In genomic region chr7:80269751-80270255, GRCm38 (mm10) we compare ENCODE assay signal across 8 mouse cellular contexts. TPM values are rescaled to one million over a fixed set of nuclear protein-coding genes. Genes with fewer than 3 reads are reported as not detected.
DNase-seq lines count a peak whose midpoint lies in the region; ATAC-seq and TF ChIP-seq lines count a peak whose summit lies in the region.

No protein-coding gene starts in this region.

- H3K27me3 ChIP-seq in CH12.LX (replicated peaks), result no peaks in the 10 kb centered on the region
- H3K27me3 ChIP-seq in embryonic facial prominence, embryonic 11.5 days (ENCODE audit: control insufficient read depth, insufficient read depth, low read length), result no peaks in the 10 kb centered on the region
- no peaks in the 10 kb centered on the region for H3K27me3 ChIP-seq in hindbrain, postnatal 0 days (ENCODE audit: insufficient read depth, low read length)
- H3K27me3 ChIP-seq in lung, embryonic 15.5 days, result no peaks in the 10 kb centered on the region
- no peaks in the 10 kb centered on the region for H3K27me3 ChIP-seq in stomach, embryonic 15.5 days (replicated peaks)

- peak overlapping the region; percentile 86 to 99 (median 97) for H3K4me3 ChIP-seq in CH12.LX (replicated peaks in 1 of 3; ENCODE audit: low read depth in 2 of 3, low read length in 2 of 3, poor library complexity in 1 of 3)
- H3K4me3 ChIP-seq in embryonic facial prominence, embryonic 11.5 days (ENCODE audit: low read depth, low read length), result peak overlapping the region; percentile 77
- H3K4me3 ChIP-seq in hindbrain, postnatal 0 days (ENCODE audit: low read length), result peak overlapping the region; percentile 67
- peak overlapping the region; percentile 90 for H3K4me3 ChIP-seq in lung, embryonic 15.5 days
- H3K4me3 ChIP-seq in stomach, embryonic 15.5 days (replicated peaks), result peak overlapping the region; percentile 81

- H3K9me3 ChIP-seq in CH12.LX (replicated peaks; ENCODE audit: low read length), result no peaks in the 10 kb centered on the region
- peaks cover 4% of the 10 kb centered on the region; the same call in 1 of the 2 replicates for H3K9me3 ChIP-seq in embryonic facial prominence, embryonic 11.5 days (replicated peaks; ENCODE audit: control insufficient read depth, low read length)
- H3K9me3 ChIP-seq in hindbrain, postnatal 0 days (ENCODE audit: low read length), result no peaks in the 10 kb centered on the region
- H3K9me3 ChIP-seq in lung, embryonic 15.5 days, result no peaks in the 10 kb centered on the region
- no peaks in the 10 kb centered on the region for H3K9me3 ChIP-seq in stomach, embryonic 15.5 days

- DNase-seq in frontal cortex, postnatal 14 days (ENCODE audit: low spot score in 2 of 2), result peak; percentile 27 to 38
- no peak for DNase-seq in CH12.LX (ENCODE audit: extremely low read depth)
- peak; percentile 4 for DNase-seq in embryonic facial prominence, embryonic 11.5 days (ENCODE audit: low spot score)
- DNase-seq in hindbrain, postnatal 0 days (ENCODE audit: low spot score), result peak; percentile 27

- WGBS in embryonic facial prominence, embryonic 11.5 days, result 2% methylated on average over 23 of the region's 23 CpGs
- WGBS in hindbrain, postnatal 0 days, result 1% methylated on average over 23 of the region's 23 CpGs
- WGBS in lung, embryonic 15.5 days, result 2% methylated on average over 23 of the region's 23 CpGs
- under 1% methylated on average over 23 of the region's 23 CpGs for WGBS in stomach, embryonic 15.5 days

- dilution Hi-C loops in CH12.LX (cut with MboI; ENCODE audit: extremely low pct_ligation_motif_present, extremely low pct_unique_long_range_greater_than_20kb, low sequenced_read_pairs), result no loop called here

- peaks cover 18% of the 10 kb centered on the region for H3K79me2 ChIP-seq in CH12.LX (replicated peaks; ENCODE audit: control insufficient read depth, extremely low read depth, insufficient read depth, poor library complexity, severe bottlenecking)

- H3K4me2 ChIP-seq in CH12.LX (ENCODE audit: insufficient read depth, low read depth, poor library complexity, severe bottlenecking), result peak overlapping the region; percentile 92
- peak overlapping the region; percentile 85 for H3K4me2 ChIP-seq in embryonic facial prominence, embryonic 11.5 days (ENCODE audit: low read depth, low read length)
- peak overlapping the region; percentile 80 for H3K4me2 ChIP-seq in hindbrain, postnatal 0 days (ENCODE audit: low read depth, low read length)
- H3K4me2 ChIP-seq in lung, embryonic 15.5 days, result peak overlapping the region; percentile 92
- H3K4me2 ChIP-seq in stomach, embryonic 15.5 days, result peak overlapping the region; percentile 84

- ATAC-seq in frontal cortex, adult (ENCODE audit: low TSS enrichment), result no peak
- peak; percentile 65 for ATAC-seq in embryonic facial prominence, embryonic 11.5 days (replicated peaks; ENCODE audit: insufficient number of reproducible peaks, low FRiP score, low TSS enrichment, low read depth)
- peak; percentile 64; the same call in 1 of the 2 replicates for ATAC-seq in hindbrain, postnatal 0 days
- peak; percentile 58 for ATAC-seq in lung, embryonic 15.5 days (ENCODE audit: borderline replicate concordance, extremely low read depth, low FRiP score, low TSS enrichment)
- peak; percentile 44; the same call in 1 of the 2 replicates for ATAC-seq in stomach, embryonic 15.5 days (ENCODE audit: insufficient read depth, low FRiP score, low read depth)
- ATAC-seq in inflammation-experienced regulatory T-cells, adult 6 months, result no peak

- H3K27ac ChIP-seq in CH12.LX (ENCODE audit: insufficient read depth, low read depth), result no peak overlapping the region
- H3K27ac ChIP-seq in embryonic facial prominence, embryonic 11.5 days (replicated peaks; ENCODE audit: low read depth, low read length), result no peak overlapping the region
- H3K27ac ChIP-seq in hindbrain, postnatal 0 days, result peak overlapping the region; percentile 66
- peak overlapping the region; percentile 66; the same call in 1 of the 2 replicates for H3K27ac ChIP-seq in lung, embryonic 15.5 days
- H3K27ac ChIP-seq in stomach, embryonic 15.5 days, result peak overlapping the region; percentile 51

- in situ Hi-C loops in CH12.LX (cut with MboI; ENCODE audit: low pct_ligation_motif_present, low pct_unique_long_range_greater_than_20kb, low sequenced_read_pairs), result loop anchor here (25.0 kb wide), 1 partner anchor 258 kb away; the partner anchor contains the start of gene Zfp710

- no peak for TF ChIP-seq CTCF in CH12.LX (conservative IDR thresholded peaks at IDR 0.05 in 1 of 2, IDR thresholded peaks at IDR 0.05 in 1 of 2; ENCODE audit: low read depth in 2 of 2, low read length in 2 of 2)
- no peak for TF ChIP-seq CTCF in hindbrain, postnatal 0 days (IDR thresholded peaks at IDR 0.05; ENCODE audit: low read depth)

- TF ChIP-seq POLR2A in CH12.LX (IDR thresholded peaks at IDR 0.05; ENCODE audit: low read depth, low read length), result no peak

- no peak for TF ChIP-seq EP300 in CH12.LX (IDR thresholded peaks at IDR 0.05; ENCODE audit: low read length)

- H3K36me3 ChIP-seq in CH12.LX (replicated peaks in 1 of 2; ENCODE audit: control insufficient read depth in 1 of 2, insufficient read depth in 1 of 2, low read length in 1 of 2), result peaks cover 36 to 58% of the 10 kb centered on the region in 2 experiments
- peaks cover 11% of the 10 kb centered on the region for H3K36me3 ChIP-seq in embryonic facial prominence, embryonic 11.5 days (replicated peaks; ENCODE audit: control insufficient read depth, insufficient read depth, low read depth, low read length)
- peaks cover 37% of the 10 kb centered on the region for H3K36me3 ChIP-seq in hindbrain, postnatal 0 days (ENCODE audit: insufficient read depth, low read length)
- peaks cover 31% of the 10 kb centered on the region for H3K36me3 ChIP-seq in lung, embryonic 15.5 days
- H3K36me3 ChIP-seq in stomach, embryonic 15.5 days, result peaks cover 31% of the 10 kb centered on the region

- TF ChIP-seq RAD21 in CH12.LX (IDR thresholded peaks at IDR 0.05; ENCODE audit: low read depth, low read length), result no peak

- H3K4me1 ChIP-seq in CH12.LX (ENCODE audit: control insufficient read depth in 1 of 2, insufficient read depth in 2 of 2), result peaks cover 6 to 31% of the 10 kb centered on the region in 2 experiments; a peak in 3 of 4 replicates
- H3K4me1 ChIP-seq in embryonic facial prominence, embryonic 11.5 days (ENCODE audit: control insufficient read depth, insufficient read depth, low read length), result no peaks in the 10 kb centered on the region
- H3K4me1 ChIP-seq in hindbrain, postnatal 0 days (ENCODE audit: insufficient read depth, low read length), result peaks cover 13% of the 10 kb centered on the region
- H3K4me1 ChIP-seq in lung, embryonic 15.5 days, result peaks cover 23% of the 10 kb centered on the region
- H3K4me1 ChIP-seq in stomach, embryonic 15.5 days, result no peaks in the 10 kb centered on the region; the same call in 1 of the 2 replicates

- H3K9ac ChIP-seq in CH12.LX (ENCODE audit: insufficient read depth, low read depth), result peak overlapping the region; percentile 83
- H3K9ac ChIP-seq in embryonic facial prominence, embryonic 11.5 days (replicated peaks; ENCODE audit: low read length), result peak overlapping the region; percentile 69
- H3K9ac ChIP-seq in hindbrain, postnatal 0 days (replicated peaks; ENCODE audit: low read length), result peak overlapping the region; percentile 64
- peak overlapping the region; percentile 76 for H3K9ac ChIP-seq in lung, embryonic 15.5 days
- H3K9ac ChIP-seq in stomach, embryonic 15.5 days, result peak overlapping the region; percentile 72

RNA-seq across cellular contexts. Expression of gene Vps33b, which starts 0.4 kb away (rescaled TPM):
- 20.6 and 23.2 TPM in 2 replicates for total RNA-seq in CH12.LX (2012; rRNA removed)
- 15.5 and 15.8 TPM in 2 replicates for total RNA-seq in CH12.LX (2014; rRNA removed)
- polyA plus RNA-seq in CH12.LX (2012; ENCODE audit: insufficient read length, low read depth), result 16.6 and 20.4 TPM in 2 replicates
- 7.7 and 10.1 TPM in 2 replicates for polyA plus RNA-seq in embryonic facial prominence, embryonic 11.5 days (2014; fragmentation: Nextera tagmentation; extraction: Ambion mirVana)
- 23.8 and 24.3 TPM in 2 replicates for total RNA-seq in hindbrain, postnatal 0 days (2014; rRNA removed)
- 11.6 and 15.4 TPM in 2 replicates for polyA plus RNA-seq in hindbrain, postnatal 0 days (2015; fragmentation: Nextera tagmentation; extraction: Ambion mirVana)
- 9.5 and 11.1 TPM in 2 replicates for polyA plus RNA-seq in lung, embryonic 15.5 days (2015; fragmentation: Nextera tagmentation; extraction: Ambion mirVana)
- 12.9 and 15.6 TPM in 2 replicates for polyA plus RNA-seq in stomach, embryonic 15.5 days (2015; fragmentation: Nextera tagmentation; extraction: Ambion mirVana)
- 10 to 100 TPM; 22.7 to 35.2 (median 25.1) TPM for polyA plus RNA-seq in inflammation-experienced regulatory T-cells, adult 6 months (2017; shearing (Covaris generic))

RNA-seq across cellular contexts. Expression of gene Ngrn, which starts 8.8 kb away (rescaled TPM):
- total RNA-seq in CH12.LX (2012; rRNA removed) (32.1 and 33.3 TPM in 2 replicates), CH12.LX (2014; rRNA removed) (43.2 and 45.6 TPM in 2 replicates)
- 28.3 and 30.9 TPM in 2 replicates for polyA plus RNA-seq in CH12.LX (2012; ENCODE audit: insufficient read length, low read depth)
- polyA plus RNA-seq in embryonic facial prominence, embryonic 11.5 days (2014; fragmentation: Nextera tagmentation; extraction: Ambion mirVana), result 50.2 and 53.4 TPM in 2 replicates
- total RNA-seq in hindbrain, postnatal 0 days (2014; rRNA removed), result 47.6 and 48.6 TPM in 2 replicates
- polyA plus RNA-seq in hindbrain, postnatal 0 days (2015; fragmentation: Nextera tagmentation; extraction: Ambion mirVana), result 69.8 and 71.9 TPM in 2 replicates
- polyA plus RNA-seq in lung, embryonic 15.5 days (2015; fragmentation: Nextera tagmentation; extraction: Ambion mirVana), result 44.6 and 45.7 TPM in 2 replicates
- polyA plus RNA-seq in stomach, embryonic 15.5 days (2015; fragmentation: Nextera tagmentation; extraction: Ambion mirVana), result 47.3 and 52.0 TPM in 2 replicates
- 10 to 100 TPM; 25.0 to 31.5 (median 26.9) TPM for polyA plus RNA-seq in inflammation-experienced regulatory T-cells, adult 6 months (2017; shearing (Covaris generic))

RNA-seq across cellular contexts. Expression of gene Ttll13, which starts 23.6 kb away (rescaled TPM):
- total RNA-seq in CH12.LX (2012; rRNA removed) (0.59 TPM in 2 replicates), CH12.LX (2014; rRNA removed) (not detected in 2 replicates)
- 0.55 TPM in 1 of 2 replicates, not detected in the other for polyA plus RNA-seq in CH12.LX (2012; ENCODE audit: insufficient read length, low read depth)
- 0.13 and 0.35 TPM in 2 replicates for polyA plus RNA-seq in embryonic facial prominence, embryonic 11.5 days (2014; fragmentation: Nextera tagmentation; extraction: Ambion mirVana)
- total RNA-seq in hindbrain, postnatal 0 days (2014; rRNA removed), result 0.61 and 0.73 TPM in 2 replicates
- 1.8 and 2.7 TPM in 2 replicates for polyA plus RNA-seq in hindbrain, postnatal 0 days (2015; fragmentation: Nextera tagmentation; extraction: Ambion mirVana)
- polyA plus RNA-seq in lung, embryonic 15.5 days (2015; fragmentation: Nextera tagmentation; extraction: Ambion mirVana), result 0.73 and 0.93 TPM in 2 replicates
- 1.1 and 1.6 TPM in 2 replicates for polyA plus RNA-seq in stomach, embryonic 15.5 days (2015; fragmentation: Nextera tagmentation; extraction: Ambion mirVana)
- polyA plus RNA-seq in inflammation-experienced regulatory T-cells, adult 6 months (2017; shearing (Covaris generic)), result not detected

RNA-seq across cellular contexts. Expression of gene Prc1, which starts 24.4 kb away (rescaled TPM):
- total RNA-seq in CH12.LX (2012; rRNA removed), result 52.5 and 64.8 TPM in 2 replicates
- 83.0 and 84.4 TPM in 2 replicates for total RNA-seq in CH12.LX (2014; rRNA removed)
- polyA plus RNA-seq in CH12.LX (2012; ENCODE audit: insufficient read length, low read depth), result 75.6 and 80.4 TPM in 2 replicates
- 154 and 172 TPM in 2 replicates for polyA plus RNA-seq in embryonic facial prominence, embryonic 11.5 days (2014; fragmentation: Nextera tagmentation; extraction: Ambion mirVana)
- 24.6 and 30.7 TPM in 2 replicates for total RNA-seq in hindbrain, postnatal 0 days (2014; rRNA removed)
- polyA plus RNA-seq in hindbrain, postnatal 0 days (2015; fragmentation: Nextera tagmentation; extraction: Ambion mirVana), result 32.9 and 38.8 TPM in 2 replicates
- polyA plus RNA-seq in lung, embryonic 15.5 days (2015; fragmentation: Nextera tagmentation; extraction: Ambion mirVana), result 170 and 177 TPM in 2 replicates
- polyA plus RNA-seq in stomach, embryonic 15.5 days (2015; fragmentation: Nextera tagmentation; extraction: Ambion mirVana), result 139 and 142 TPM in 2 replicates
- polyA plus RNA-seq in inflammation-experienced regulatory T-cells, adult 6 months (2017; shearing (Covaris generic)), result 100 to 1,000 TPM in 1 of 3 experiments, 10 to 100 TPM in 2; 11.6 to 139 (median 16.8) TPM

RNA-seq across cellular contexts. Expression of gene Gdpgp1, which starts 37.1 kb away (rescaled TPM):
- total RNA-seq in CH12.LX (2012; rRNA removed) (3.6 and 4.2 TPM in 2 replicates), CH12.LX (2014; rRNA removed) (1.9 and 2.0 TPM in 2 replicates)
- 2.9 and 3.0 TPM in 2 replicates for polyA plus RNA-seq in CH12.LX (2012; ENCODE audit: insufficient read length, low read depth)
- 2.2 and 3.9 TPM in 2 replicates for polyA plus RNA-seq in embryonic facial prominence, embryonic 11.5 days (2014; fragmentation: Nextera tagmentation; extraction: Ambion mirVana)
- total RNA-seq in hindbrain, postnatal 0 days (2014; rRNA removed), result 5.5 and 6.8 TPM in 2 replicates
- polyA plus RNA-seq in hindbrain, postnatal 0 days (2015; fragmentation: Nextera tagmentation; extraction: Ambion mirVana), result 2.3 and 2.8 TPM in 2 replicates
- 3.0 and 4.0 TPM in 2 replicates for polyA plus RNA-seq in lung, embryonic 15.5 days (2015; fragmentation: Nextera tagmentation; extraction: Ambion mirVana)
- 5.2 and 5.3 TPM in 2 replicates for polyA plus RNA-seq in stomach, embryonic 15.5 days (2015; fragmentation: Nextera tagmentation; extraction: Ambion mirVana)
- polyA plus RNA-seq in inflammation-experienced regulatory T-cells, adult 6 months (2017; shearing (Covaris generic)), result 10 to 100 TPM in 1 of 3 experiments, 1 to 10 TPM in 2; 5.7 to 10.3 (median 6.7) TPM

Comparison
In these comparisons a context has a peak if more than half of its experiments do, and no peak if none do; other contexts are left out.
1. ATAC-seq: peak in embryonic facial prominence, embryonic 11.5 days (single experiment), hindbrain, postnatal 0 days (single experiment), lung, embryonic 15.5 days (single experiment) and stomach, embryonic 15.5 days (single experiment); none in frontal cortex, adult (single experiment) and inflammation-experienced regulatory T-cells, adult 6 months (single experiment).
2. H3K27ac ChIP-seq: peak in hindbrain, postnatal 0 days (single experiment), lung, embryonic 15.5 days (single experiment) and stomach, embryonic 15.5 days (single experiment); none in CH12.LX (single experiment) and embryonic facial prominence, embryonic 11.5 days (single experiment).
3. Peak in every context shown above with its lines, with median percentiles within 50 percentile points of each other: H3K4me2 ChIP-seq, H3K4me3 ChIP-seq and H3K9ac ChIP-seq.